Mouse (Mus musculus) common myeloid progenitor, adult 5-6 weeks (primary cell): ENCODE measurements around the gene Ccdc189. TPM values are rescaled to one million over a fixed set of nuclear protein-coding genes. Genes with fewer than 3 reads are reported as not detected.

Source experiments
- ATAC-seq: replicated peaks from 2 replicates; pipeline ENCODE4 v1.8.0; 2016; ENCODE audit warnings: low read depth, mild to moderate bottlenecking, moderate TSS enrichment, inconsistent platforms; ENCODE audit not compliant: poor library complexity, severe bottlenecking
- total RNA-seq: library from RNA; stranded (forward); fragments of 200-1000, 187-1606 nt; gene quantifications from 2 replicates; pipeline ENCODE4 v1.2.3, GENCODE M21; 2017

The Ccdc189 gene
- total RNA-seq, 1 experiment from 2014 or later: 1.1 TPM

GRCm38 (mm10) chr7:127596747-127597146 lies 8.4 kb upstream of the Ccdc189 start:
- ATAC-seq: no peak

- no peak for ATAC-seq
Measured at GRCm38 (mm10) chr7:127592575-127592974, 4.2 kb upstream of the Ccdc189 start.

GRCm38 (mm10) chr7:127591108-127591507 lies 2.7 kb upstream of the Ccdc189 start:
- no peak for ATAC-seq

GRCm38 (mm10) chr7:127589637-127590036 lies 1.2 kb upstream of the Ccdc189 start:
- no peak for ATAC-seq

GRCm38 (mm10) chr7:127588901-127589300 lies 506 bp upstream of the Ccdc189 start:
- ATAC-seq: no peak

- ATAC-seq: no peak
Measured at GRCm38 (mm10) chr7:127587196-127587595, 1.2 kb downstream of the Ccdc189 start.

GRCm38 (mm10) chr7:127586149-127586548 lies 2.2 kb downstream of the Ccdc189 start:
- ATAC-seq: no peak

GRCm38 (mm10) chr7:127585031-127585430 lies 3.4 kb downstream of the Ccdc189 start:
- no peak for ATAC-seq

- ATAC-seq: no peak
Measured at GRCm38 (mm10) chr7:127583260-127583659, 5.1 kb downstream of the Ccdc189 start.

GRCm38 (mm10) chr7:127574115-127574514 lies 14.3 kb downstream of the Ccdc189 start:
- no peak for ATAC-seq

- ATAC-seq: no peak
Measured at GRCm38 (mm10) chr7:127573503-127574008, 14.8 kb downstream of the Ccdc189 start.

- peak; percentile 99 for ATAC-seq
Measured at GRCm38 (mm10) chr7:127572895-127573471, 15.4 kb downstream of the Ccdc189 start, which contains the start of gene Phkg2. Phkg2 (plus strand) TSS chr7:127573340.

- no peak for ATAC-seq
Measured at GRCm38 (mm10) chr7:127564381-127565150, 23.8 kb downstream of the Ccdc189 start.

- ATAC-seq: no peak
Measured at GRCm38 (mm10) chr7:127561340-127561858, 27.0 kb downstream of the Ccdc189 start, which contains the start of gene Tmem265. Tmem265 (plus strand) TSS chr7:127561390.

- ATAC-seq: no peak
Measured at GRCm38 (mm10) chr7:127560580-127560979, 27.8 kb downstream of the Ccdc189 start.

- ATAC-seq: no peak
Measured at GRCm38 (mm10) chr7:127551558-127551957, 36.8 kb downstream of the Ccdc189 start.

GRCm38 (mm10) chr7:127549116-127549835 lies 39.1 kb downstream of the Ccdc189 start:
- no peak for ATAC-seq

- ATAC-seq: no peak
Measured at GRCm38 (mm10) chr7:127541671-127542070, 46.7 kb downstream of the Ccdc189 start.
